Mouse (Mus musculus): ENCODE results near the gene Ralgps1.

DNA sequence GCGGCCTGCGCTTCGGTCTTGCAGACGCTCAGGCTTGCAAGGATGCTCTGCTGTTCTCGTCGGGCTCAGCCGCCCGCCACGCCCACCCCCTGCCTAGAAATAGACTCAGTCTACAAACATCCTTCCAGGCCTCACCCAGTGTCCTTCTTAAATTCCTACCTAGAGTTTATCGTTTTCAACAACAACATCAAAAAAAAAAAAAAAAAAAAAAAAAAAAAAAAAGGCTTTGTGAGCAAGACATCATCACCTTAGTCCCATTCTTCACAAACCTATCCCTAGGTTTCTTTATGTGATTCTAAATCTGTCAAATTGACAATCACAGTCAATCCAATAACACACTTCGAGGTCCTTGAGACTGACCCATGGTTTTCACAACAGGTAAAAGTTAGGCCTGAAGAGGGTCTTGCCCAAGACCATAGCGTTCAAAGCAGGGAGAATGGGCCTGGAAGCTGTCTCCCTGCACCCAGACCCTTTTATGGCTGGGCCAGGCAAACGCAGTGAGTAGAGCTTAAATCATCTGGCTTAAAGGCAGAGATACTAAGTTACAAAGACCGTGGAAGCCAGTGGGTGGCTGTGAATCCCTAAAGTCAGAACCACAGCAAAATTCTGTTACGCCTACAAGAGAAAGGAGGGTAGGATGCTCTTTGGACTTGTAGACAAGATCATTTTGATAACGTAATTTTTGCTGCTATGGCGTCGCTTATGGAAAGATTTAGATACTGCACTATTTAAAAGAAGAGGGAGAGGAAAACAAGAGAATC is 542 bp upstream of the Ralgps1 start:
- TF ChIP-seq POLR2A (IDR thresholded peaks at IDR 0.05; ENCODE audit: insufficient read depth, low read depth, low read length) (no peak; the same call in 1 of the 2 replicates), CTCF (IDR thresholded peaks at IDR 0.05; ENCODE audit: insufficient read depth, low read depth, low read length) (no peak)
